Mouse (Mus musculus) erythroblast, adult 5-6 weeks (primary cell): ENCODE measurements around the gene Gm2237. TPM values are rescaled to one million over a fixed set of nuclear protein-coding genes. Genes with fewer than 3 reads are reported as not detected.
"Not testable (repeated sequence)": the region's sequence is repeated elsewhere in the genome, so short reads cannot be mapped to it uniquely, and the experiment has no call there.

ENCODE experiments used
- ATAC-seq: replicated peaks from 2 replicates; pipeline ENCODE4 v1.8.0; 2016; ENCODE audit warnings: moderate number of reproducible peaks, mild to moderate bottlenecking, moderate TSS enrichment, inconsistent platforms; ENCODE audit not compliant: poor library complexity, low FRiP score, severe bottlenecking
- total RNA-seq, 2 experiments: library from RNA; stranded (forward) in 1 of 2; stranded (reverse) in 1 of 2; fragments of 150-400 nt in 1 of 2; fragments of 200-764, 138-1000 nt in 1 of 2; gene quantifications; 2 replicates each; pipeline versions ENCODE4 v1.2.3 to v1.2.4; 2015 to 2017; ENCODE audit warnings: low replicate concordance in 2 of 2

Gm2237 gene
- total RNA-seq (2015; ENCODE audit: low replicate concordance) (not detected in 2 replicates), total RNA-seq (2017; ENCODE audit: low replicate concordance) (not detected in 2 replicates)

- ATAC-seq = not testable (repeated sequence)
Measured at GRCm38 (mm10) chr14:19584804-19585667, at the start of gene Gm2237. Gene Gm2237, minus strand, starts transcription at chr14:19585135.

- not testable (repeated sequence) for ATAC-seq
Measured at GRCm38 (mm10) chr14:19602481-19602880, 17.5 kb upstream of the Gm2237 start, which contains the start of gene Gm5458. Gene Gm5458, minus strand, starts transcription at chr14:19602581.

GRCm38 (mm10) chr14:19549863-19550262 lies 35.1 kb downstream of the Gm2237 start, which contains the start of gene Gm2244:
Gene Gm2244, minus strand, starts transcription at chr14:19549963.
- not testable (repeated sequence) for ATAC-seq

Other genes with a start within 250 kb of the Gm2237 start
- 38.7 and 49.0 TPM in 2 replicates for gene Gm21738, start 166.2 kb downstream of the Gm2237 start, total RNA-seq (2015; ENCODE audit: low replicate concordance)
- 296 and 1,118 TPM in 2 replicates for gene Gm21738, start 166.2 kb downstream of the Gm2237 start, total RNA-seq (2017; ENCODE audit: low replicate concordance)
- gene Gm2244, start 35.2 kb downstream of the Gm2237 start, total RNA-seq (2015; ENCODE audit: low replicate concordance) = not detected in 2 replicates
- not detected in 2 replicates for gene Gm2244, start 35.2 kb downstream of the Gm2237 start, total RNA-seq (2017; ENCODE audit: low replicate concordance)
- gene Gm5458, start 17.4 kb upstream of the Gm2237 start, total RNA-seq (2015; ENCODE audit: low replicate concordance) = not detected in 2 replicates
- gene Gm5458, start 17.4 kb upstream of the Gm2237 start, total RNA-seq (2017; ENCODE audit: low replicate concordance) = not detected in 2 replicates
- 3.1 TPM in 1 of 2 replicates, not detected in the other for gene Nid2, start 166.1 kb upstream of the Gm2237 start, total RNA-seq (2015; ENCODE audit: low replicate concordance)
- gene Nid2, start 166.1 kb upstream of the Gm2237 start, total RNA-seq (2017; ENCODE audit: low replicate concordance) = 0.84 TPM in 1 of 2 replicates, not detected in the other
- gene Rtraf, start 238.7 kb upstream of the Gm2237 start, total RNA-seq (2015; ENCODE audit: low replicate concordance) = 35.1 and 37.3 TPM in 2 replicates
- 13.5 and 34.0 TPM in 2 replicates for gene Rtraf, start 238.7 kb upstream of the Gm2237 start, total RNA-seq (2017; ENCODE audit: low replicate concordance)